Mouse (Mus musculus) spleen, adult 2 months (tissue): ENCODE data around the gene Tmem35b. TPM values are rescaled to one million over a fixed set of nuclear protein-coding genes. Genes with fewer than 3 reads are reported as not detected.

Experiments
- DNase-seq, 2 experiments: peaks; one replicate each; pipeline versions ENCODE4 v3.0.0 to v3.0.0-alpha.2; 2012 to 2021; ENCODE audit warnings: low spot score in 2 of 2, low read depth in 1 of 2
- H3K27ac ChIP-seq: fragments of 200-500 bp; 2 replicates; pipeline ENCODE4 v1.5.1; 2012; ENCODE audit warnings: low read length, inconsistent platforms; ENCODE audit not compliant: insufficient read depth
- H3K27me3 ChIP-seq: fragments of 200-500 bp; 2 replicates; pipeline ENCODE4 v1.6.1; 2012; ENCODE audit warnings: mild to moderate bottlenecking, moderate library complexity, low read length, inconsistent platforms; ENCODE audit not compliant: control insufficient read depth, insufficient read depth
- H3K36me3 ChIP-seq: fragments of 200-500 bp; 2 replicates; pipeline ENCODE4 v1.6.1; 2012; ENCODE audit warnings: mild to moderate bottlenecking, low read length, inconsistent platforms; ENCODE audit not compliant: control insufficient read depth, insufficient read depth
- H3K4me1 ChIP-seq: fragments of 200-500 bp; 2 replicates; pipeline ENCODE4 v1.6.1; 2011; ENCODE audit warnings: inconsistent platforms; ENCODE audit not compliant: control insufficient read depth, insufficient read depth, insufficient read length
- H3K4me3 ChIP-seq: fragments of 200-500 bp; 2 replicates; pipeline ENCODE4 v1.5.1; 2011; ENCODE audit warnings: mild to moderate bottlenecking, inconsistent platforms; ENCODE audit not compliant: insufficient read depth, insufficient read length; ENCODE audit errors: extremely low read depth
- CTCF ChIP-seq: fragments of 200-500 bp; IDR thresholded peaks from 2 replicates; pipeline ENCODE4 v1.5.1; 2011; ENCODE audit warnings: mild to moderate bottlenecking, inconsistent platforms; ENCODE audit not compliant: insufficient read depth, insufficient read length, insufficient replicate concordance; ENCODE audit errors: extremely low read depth
- POLR2A ChIP-seq: fragments of 200-500 bp; IDR thresholded peaks from 2 replicates; pipeline ENCODE4 v1.6.1; 2011; ENCODE audit warnings: low read depth, low read length, inconsistent platforms
- WGBS: fragments of 180-500 bp; shearing (Covaris S2); methylation state at CpG from one replicate; pipeline ENCODE4 v1.1.7; 2018; 5-methylcytosine and 5-hydroxymethylcytosine counted together
- polyA plus RNA-seq: library from polyadenylated mRNA; depleted of rRNA; stranded (reverse); fragments of >200 nt; gene quantifications from 2 replicates; pipeline ENCODE4 v1.2.3, GENCODE M21; 2012

Tmem35b gene
- polyA plus RNA-seq, 1 experiment: 9.2 TPM

GRCm38 (mm10) chr4:127137591-127137990 lies 14.1 kb downstream of the Tmem35b start:
- TF ChIP-seq CTCF: no peak
- TF ChIP-seq POLR2A: no peak
- H3K27ac ChIP-seq: no peak overlapping the region
- H3K4me1 ChIP-seq: no peaks in the 10 kb centered on the region
- H3K36me3 ChIP-seq: no peaks in the 10 kb centered on the region
- H3K27me3 ChIP-seq: no peaks in the 10 kb centered on the region; the same call in 1 of the 2 replicates
- H3K4me3 ChIP-seq: no peak overlapping the region
- 84% methylated on average over 5 of the region's 5 CpGs for WGBS
- DNase-seq: no peak

GRCm38 (mm10) chr4:127138486-127138885 lies 15.0 kb downstream of the Tmem35b start:
- 68% methylated on average over 6 of the region's 6 CpGs for WGBS
- no peak for TF ChIP-seq POLR2A
- TF ChIP-seq CTCF: no peak
- Histone ChIP-seq H3K4me1 (no peaks in the 10 kb centered on the region), H3K36me3 (no peaks in the 10 kb centered on the region), H3K27ac (no peak overlapping the region), H3K4me3 (no peak overlapping the region), H3K27me3 (no peaks in the 10 kb centered on the region; the same call in 1 of the 2 replicates)
- DNase-seq: no peak

GRCm38 (mm10) chr4:127150031-127150430 lies 26.5 kb downstream of the Tmem35b start:
- no peak for DNase-seq
- Histone ChIP-seq H3K4me1 (no peaks in the 10 kb centered on the region), H3K36me3 (no peaks in the 10 kb centered on the region), H3K27ac (no peak overlapping the region), H3K27me3 (no peaks in the 10 kb centered on the region), H3K4me3 (no peak overlapping the region)
- WGBS: 84% methylated on average over 13 of the region's 13 CpGs
- TF ChIP-seq POLR2A (no peak), CTCF (no peak)

GRCm38 (mm10) chr4:127153345-127153744 lies 29.9 kb downstream of the Tmem35b start:
- TF ChIP-seq POLR2A: no peak
- TF ChIP-seq CTCF: no peak
- no peak for DNase-seq
- Histone ChIP-seq H3K4me1 (no peaks in the 10 kb centered on the region), H3K27me3 (no peaks in the 10 kb centered on the region), H3K36me3 (no peaks in the 10 kb centered on the region), H3K4me3 (no peak overlapping the region), H3K27ac (no peak overlapping the region)
- WGBS: 64% methylated on average over 1 of the region's 1 CpGs

- no peak for DNase-seq
- WGBS: 60% methylated on average over 5 of the region's 5 CpGs
- Histone ChIP-seq H3K27me3 (no peaks in the 10 kb centered on the region), H3K36me3 (no peaks in the 10 kb centered on the region), H3K4me3 (no peak overlapping the region), H3K27ac (no peak overlapping the region), H3K4me1 (no peaks in the 10 kb centered on the region)
- TF ChIP-seq POLR2A (no peak), CTCF (no peak)
These were observed 32.3 kb downstream of the Tmem35b start for GRCm38 (mm10) chr4:127155757-127156156.

- Histone ChIP-seq H3K4me1 (no peaks in the 10 kb centered on the region), H3K27me3 (no peaks in the 10 kb centered on the region), H3K27ac (no peak overlapping the region), H3K36me3 (no peaks in the 10 kb centered on the region), H3K4me3 (no peak overlapping the region)
- DNase-seq: no peak
- WGBS: 87% methylated on average over 4 of the region's 4 CpGs
- TF ChIP-seq POLR2A (no peak), CTCF (no peak)
These were observed 34.3 kb downstream of the Tmem35b start for GRCm38 (mm10) chr4:127157746-127158145.

GRCm38 (mm10) chr4:127163926-127164325 lies 40.4 kb downstream of the Tmem35b start:
- Histone ChIP-seq H3K4me1 (0 out of 2 replicates have a peak, but pooled peaks cover 4% of the 10 kb centered on the region), H3K36me3 (no peaks in the 10 kb centered on the region), H3K4me3 (no peak overlapping the region), H3K27ac (no peak overlapping the region), H3K27me3 (peaks cover 7% of the 10 kb centered on the region)
- 72% methylated on average over 8 of the region's 8 CpGs for WGBS
- TF ChIP-seq POLR2A: no peak
- no peak for TF ChIP-seq CTCF
- DNase-seq: no peak
